Mouse (Mus musculus) heart, postnatal 25 days (tissue): ENCODE measurements around the gene Gm20817. TPM values are rescaled to one million over a fixed set of nuclear protein-coding genes. Genes with fewer than 3 reads are reported as not detected.
"Not testable (repeated sequence)": the region's sequence is repeated elsewhere in the genome, so short reads cannot be mapped to it uniquely, and the experiment has no call there.

Source experiments
- DNase-seq: peaks from one replicate; pipeline ENCODE4 v3.0.0; 2022; ENCODE audit warnings: low spot score
- intact Hi-C: fragments of 180-260 bp; cut with DNase I; formaldehyde crosslinking; loops from one replicate; pipeline ENCODE4 v1.15.1; 2025
- total RNA-seq, 2 experiments: library from RNA; stranded (reverse); gene quantifications; 2 replicates each; pipeline ENCODE4 v1.2.3; 2021

The Gm20817 gene
- not detected for total RNA-seq

DNA sequence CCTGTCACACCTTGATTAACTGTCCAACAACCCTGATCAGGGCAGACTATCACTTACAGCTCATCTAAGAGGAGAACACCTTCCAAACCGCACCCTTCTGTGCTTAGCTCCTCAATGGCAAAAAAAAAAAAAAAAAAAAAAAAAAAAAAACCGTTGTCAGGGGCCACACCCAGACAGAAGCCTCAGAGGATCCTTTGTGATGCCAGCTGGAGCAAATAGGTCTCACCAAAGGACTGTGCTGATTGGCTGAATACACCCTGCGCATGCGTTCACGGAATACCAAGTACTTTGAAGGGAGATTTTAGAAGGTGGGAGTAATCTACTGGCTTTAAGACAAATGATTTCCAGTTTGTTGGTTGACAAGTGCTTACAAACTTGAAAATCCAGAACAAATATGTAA lies at the start of gene Gm20817:
Gene Gm20817, minus strand, starts transcription at position 101 of the 400 bp plus-strand sequence.
- intact Hi-C loops, DNase-seq: not testable (repeated sequence)
